Mouse (Mus musculus) CH12.LX (cell line): ENCODE results near the gene Gpat3. TPM values are rescaled to one million over a fixed set of nuclear protein-coding genes. Genes with fewer than 3 reads are reported as not detected.

ENCODE experiments used
- DNase-seq: peaks from one replicate; pipeline ENCODE4 v3.0.0-alpha.2; 2013; ENCODE audit errors: extremely low read depth
- H3K27ac ChIP-seq: 2 replicates; pipeline ENCODE4 v1.5.1; 2012; ENCODE audit warnings: low read depth, mild to moderate bottlenecking, control low read depth, moderate library complexity; ENCODE audit not compliant: insufficient read depth
- H3K27me3 ChIP-seq: replicated peaks from 2 replicates; pipeline ENCODE3; 2012; ENCODE audit warnings: inconsistent platforms
- H3K36me3 ChIP-seq, 2 experiments: replicated peaks in 1 of 2; 2 replicates each; pipeline versions ENCODE3 to v1.6.1; 2012; ENCODE audit warnings: inconsistent platforms in 1 of 2, low read length in 1 of 2, mild to moderate bottlenecking in 1 of 2, mixed read lengths in 1 of 2, moderate library complexity in 1 of 2; ENCODE audit not compliant: control insufficient read depth in 1 of 2, insufficient read depth in 1 of 2
- H3K4me1 ChIP-seq, 2 experiments: 2 replicates each; pipeline ENCODE4 v1.6.1; 2012; ENCODE audit warnings: inconsistent platforms in 1 of 2, moderate library complexity in 1 of 2; ENCODE audit not compliant: insufficient read depth in 2 of 2, control insufficient read depth in 1 of 2
- H3K4me2 ChIP-seq: 2 replicates; pipeline ENCODE4 v1.6.1; 2012; ENCODE audit warnings: low read depth, mild to moderate bottlenecking, control low read depth; ENCODE audit not compliant: poor library complexity, insufficient read depth, severe bottlenecking
- H3K4me3 ChIP-seq, 3 experiments: fragments of 150-350 bp in 1 of 3; sonication (generic) in 1 of 3; replicated peaks in 1 of 3; 2 replicates each; pipeline versions ENCODE3 to v1.5.1; 2011 to 2012; ENCODE audit warnings: low read depth in 2 of 3, low read length in 2 of 3, mild to moderate bottlenecking in 2 of 3, moderate library complexity in 2 of 3, control low read depth in 1 of 3, improper control_type of control experiment in 1 of 3, inconsistent platforms in 1 of 3, mixed read lengths in 1 of 3; ENCODE audit not compliant: poor library complexity in 1 of 3
- H3K79me2 ChIP-seq: replicated peaks from 2 replicates; pipeline ENCODE4 v1.6.1; 2012; ENCODE audit warnings: mild to moderate bottlenecking, moderate library complexity; ENCODE audit not compliant: control insufficient read depth, poor library complexity, insufficient read depth, severe bottlenecking; ENCODE audit errors: extremely low read depth
- H3K9ac ChIP-seq: 2 replicates; pipeline ENCODE4 v1.6.1; 2012; ENCODE audit warnings: low read depth, mild to moderate bottlenecking, control low read depth, moderate library complexity; ENCODE audit not compliant: insufficient read depth
- H3K9me3 ChIP-seq: replicated peaks from 2 replicates; pipeline ENCODE3; 2012; ENCODE audit warnings: low read length, inconsistent platforms, mixed read lengths
- CHD2 ChIP-seq: IDR thresholded peaks from 2 replicates; pipeline ENCODE4 v1.6.1; 2011; ENCODE audit warnings: low read length, improper control_type of control experiment
- E2F4 ChIP-seq: IDR thresholded peaks from 2 replicates; pipeline ENCODE4 v1.6.1; 2011; ENCODE audit warnings: low read depth, low read length, improper control_type of control experiment; ENCODE audit not compliant: insufficient replicate concordance
- JUN ChIP-seq: IDR thresholded peaks from 2 replicates; pipeline ENCODE4 v1.6.1; 2011; ENCODE audit warnings: low read depth, mild to moderate bottlenecking, low read length, improper control_type of control experiment, moderate library complexity; ENCODE audit not compliant: insufficient read depth
- JUND ChIP-seq: conservative IDR thresholded peaks from 2 replicates; pipeline ENCODE4 v1.6.1; 2011; ENCODE audit warnings: low read depth, low read length, improper control_type of control experiment
- MAFK ChIP-seq: IDR thresholded peaks from 2 replicates; pipeline ENCODE4 v1.6.1; 2011; ENCODE audit warnings: low read length, improper control_type of control experiment; ENCODE audit not compliant: insufficient replicate concordance
- MAX ChIP-seq: IDR thresholded peaks from 2 replicates; pipeline ENCODE4 v1.6.1; 2011; ENCODE audit warnings: low read length, improper control_type of control experiment
- MAZ ChIP-seq: IDR thresholded peaks from 2 replicates; pipeline ENCODE4 v1.6.1; 2012; ENCODE audit warnings: low read depth, mild to moderate bottlenecking, inconsistent platforms, low read length, improper control_type of control experiment, moderate library complexity
- NRF1 ChIP-seq: IDR thresholded peaks from 2 replicates; pipeline ENCODE4 v1.6.1; 2014; ENCODE audit warnings: low read depth, mild to moderate bottlenecking, inconsistent platforms, low read length, improper control_type of control experiment, moderate library complexity
- POLR2A ChIP-seq: IDR thresholded peaks from 2 replicates; pipeline ENCODE4 v1.6.1; 2011; ENCODE audit warnings: low read depth, mild to moderate bottlenecking, improper control_type of control experiment, low read length
- POLR2AphosphoS2 ChIP-seq: IDR thresholded peaks from 2 replicates; pipeline ENCODE4 v1.6.1; 2011; ENCODE audit warnings: low read depth, low read length, improper control_type of control experiment
- RCOR1 ChIP-seq: conservative IDR thresholded peaks from 2 replicates; pipeline ENCODE4 v1.6.1; 2012; ENCODE audit warnings: low read depth, mild to moderate bottlenecking, inconsistent platforms, low read length, improper control_type of control experiment
- SIN3A ChIP-seq: IDR thresholded peaks from 2 replicates; pipeline ENCODE4 v1.6.1; 2012; ENCODE audit warnings: low read length, improper control_type of control experiment, inconsistent platforms
- SMC3 ChIP-seq: IDR thresholded peaks from 2 replicates; pipeline ENCODE4 v1.6.1; 2011; ENCODE audit warnings: low read depth, low read length, improper control_type of control experiment
- TBP ChIP-seq: conservative IDR thresholded peaks from 2 replicates; pipeline ENCODE4 v1.6.1; 2011; ENCODE audit warnings: low read depth, low read length, improper control_type of control experiment
- TCF12 ChIP-seq: IDR thresholded peaks from 2 replicates; pipeline ENCODE4 v1.6.1; 2014; ENCODE audit warnings: low read depth, mild to moderate bottlenecking, inconsistent platforms, low read length, improper control_type of control experiment
- UBTF ChIP-seq: IDR thresholded peaks from 2 replicates; pipeline ENCODE4 v1.6.1; 2012; ENCODE audit warnings: low read depth, mild to moderate bottlenecking, inconsistent platforms, low read length, improper control_type of control experiment, moderate library complexity
- USF2 ChIP-seq: conservative IDR thresholded peaks from 2 replicates; pipeline ENCODE4 v1.6.1; 2011; ENCODE audit warnings: low read depth, low read length, improper control_type of control experiment
- dilution Hi-C: fragments of 300-500 bp; cut with MboI; formaldehyde crosslinking; loops from 2 replicates; pipeline ENCODE4 v1.14.3; 2020; ENCODE audit warnings: low sequenced_read_pairs; ENCODE audit not compliant: extremely low pct_unique_long_range_greater_than_20kb, extremely low pct_ligation_motif_present
- in situ Hi-C: fragments of 300-500 bp; cut with MboI; formaldehyde crosslinking; loops from 3 replicates; pipeline ENCODE4 v1.14.3; 2019; ENCODE audit warnings: low sequenced_read_pairs, low pct_ligation_motif_present, low pct_unique_long_range_greater_than_20kb, mixed read lengths
- polyA plus RNA-seq: library from polyadenylated mRNA; unstranded; fragments of >175 nt; gene quantifications from 2 replicates; pipeline ENCODE4 v1.2.1, GENCODE M21; 2012; ENCODE audit warnings: low read depth; ENCODE audit not compliant: insufficient read length
- total RNA-seq, 2 experiments: library from RNA; depleted of rRNA; stranded (reverse); fragments of 300-350 nt in 1 of 2; fragments of >200 nt in 1 of 2; gene quantifications; 2 replicates each; pipeline ENCODE4 v1.2.3; 2012 to 2014

The Gpat3 gene
- total and polyA plus RNA-seq, 3 experiments = 0.68 to 1.5 (median 1.2) TPM

DNA sequence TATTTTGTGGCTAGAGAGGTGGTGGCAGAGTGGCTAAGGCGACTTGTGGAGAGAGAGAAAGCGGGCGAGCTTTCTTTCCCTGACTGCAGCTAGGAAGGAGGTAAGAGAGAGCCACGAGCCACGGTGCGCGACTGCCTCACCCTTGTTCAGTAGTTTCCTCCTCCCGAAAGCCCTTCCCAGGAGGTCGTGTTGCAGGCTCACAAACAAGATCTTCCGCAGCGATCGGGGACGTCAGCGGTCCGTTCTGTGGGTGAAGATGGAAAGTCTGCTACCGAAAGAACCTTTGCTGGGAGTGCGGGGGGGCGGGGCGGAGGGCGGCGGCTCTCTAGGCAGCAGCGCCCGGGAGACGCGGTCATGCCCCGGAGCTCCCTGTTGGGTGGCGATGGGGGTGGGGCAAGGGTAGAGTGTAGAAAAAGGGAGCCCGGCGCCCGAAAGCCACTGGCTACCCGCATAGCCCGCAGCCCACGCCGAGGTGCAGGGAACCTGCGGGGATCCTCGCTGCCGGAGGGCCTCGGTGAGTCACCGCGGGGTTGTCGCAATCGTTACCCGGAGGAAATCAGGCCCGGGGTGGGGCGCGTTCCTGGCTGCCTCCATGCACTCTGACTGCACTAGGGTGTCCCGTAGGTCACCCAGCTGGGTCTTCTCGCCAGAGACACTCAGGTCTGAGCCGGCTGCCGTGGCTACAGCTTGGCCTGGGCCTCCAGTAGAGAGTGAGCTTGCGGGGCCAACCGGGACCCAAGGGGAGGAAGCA lies 510 bp downstream of the Gpat3 start:
- Histone ChIP-seq H3K36me3 (no peaks in the 10 kb centered on the region), H3K4me1 (peaks cover 0 to 11% of the 10 kb centered on the region in 2 experiments; a peak in 3 of 4 replicates), H3K4me3 (peak overlapping the region; percentile 55 to 72 (median 69)), H3K4me2 (peak overlapping the region; percentile 66), H3K9ac (peak overlapping the region; percentile 60), H3K27ac (no peak overlapping the region), H3K27me3 (peaks cover 21% of the 10 kb centered on the region), H3K9me3 (peaks cover 11% of the 10 kb centered on the region), H3K79me2 (no peaks in the 10 kb centered on the region)
- TF ChIP-seq NRF1 (no peak), TBP (no peak), TCF12 (peak; percentile 11; the same call in 1 of the 2 replicates), SIN3A (peak; percentile 16; the same call in 1 of the 2 replicates), CHD2 (0 out of 2 replicates have a peak, but pooled peaks have one; percentile 48), JUN (no peak), MAZ (no peak), MAX (no peak), UBTF (0 out of 2 replicates have a peak, but pooled peaks have one; percentile 65), POLR2A (no peak), JUND (no peak), MAFK (no peak), SMC3 (no peak), USF2 (no peak)
- DNase-seq = peak; percentile 52
- in situ Hi-C loops (loop anchor here (5.0 kb wide), 1 partner anchor 66 kb away; no protein-coding TSS in a partner anchor), dilution Hi-C loops (no loop called here)

DNA sequence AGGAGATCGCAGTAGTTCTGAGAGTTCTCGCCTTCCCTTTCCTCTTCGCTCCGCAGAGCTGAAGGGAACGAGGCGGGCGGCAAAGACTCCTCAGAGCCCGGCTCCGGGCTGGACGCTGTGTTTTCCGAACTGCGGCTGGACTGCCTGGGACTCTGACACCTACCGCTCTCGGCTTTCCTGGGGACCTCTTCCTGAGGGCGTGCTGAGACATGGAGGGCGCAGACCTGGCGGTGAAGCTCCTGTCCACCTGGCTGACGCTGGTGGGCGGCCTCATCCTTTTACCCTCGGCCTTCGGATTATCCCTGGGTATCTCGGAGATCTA lies 1.0 kb downstream of the Gpat3 start:
- dilution Hi-C loops = no loop called here
- H3K4me3 ChIP-seq = peak overlapping the region; percentile 55 to 72 (median 69)
- TF ChIP-seq MAX (no peak), USF2 (no peak), E2F4 (no peak), RCOR1 (no peak), MAZ (no peak), POLR2AphosphoS2 (no peak)

More for the DNA sequence above, 1.0 kb downstream of the Gpat3 start:
- no peak for DNase-seq
- peak overlapping the region; percentile 60 for H3K9ac ChIP-seq
- peaks cover 0 to 11% of the 10 kb centered on the region in 2 experiments; a peak in 3 of 4 replicates for H3K4me1 ChIP-seq
- H3K27me3 ChIP-seq = peaks cover 21% of the 10 kb centered on the region
- no peak overlapping the region for H3K27ac ChIP-seq
- H3K9me3 ChIP-seq = peaks cover 10% of the 10 kb centered on the region
- no peaks in the 10 kb centered on the region for H3K36me3 ChIP-seq
- peak overlapping the region; percentile 66 for H3K4me2 ChIP-seq
- in situ Hi-C loops = loop anchor here (5.0 kb wide), 1 partner anchor 66 kb away; no protein-coding TSS in a partner anchor
- H3K79me2 ChIP-seq = no peaks in the 10 kb centered on the region
